Mouse (Mus musculus) limb, embryonic 13.5 days (tissue): ENCODE measurements around the gene Kctd20. TPM values are rescaled to one million over a fixed set of nuclear protein-coding genes. Genes with fewer than 3 reads are reported as not detected.

Experiments used
- ATAC-seq: fragments of 200-750 bp; cut with Nextera tagmentation; 2 replicates; pipeline ENCODE4 v1.8.0; 2017; ENCODE audit warnings: low read depth, moderate number of reproducible peaks, moderate TSS enrichment; ENCODE audit not compliant: low FRiP score
- H3K27ac ChIP-seq: fragments of 300-500 bp; sonication (generic); 2 replicates; pipeline ENCODE4 v1.5.1; 2015; ENCODE audit warnings: inconsistent platforms, mild to moderate bottlenecking, moderate library complexity
- H3K27me3 ChIP-seq: fragments of 300-500 bp; sonication (generic); 2 replicates; pipeline ENCODE4 v1.6.1; 2015; ENCODE audit warnings: mild to moderate bottlenecking, inconsistent platforms
- H3K36me3 ChIP-seq: fragments of 300-500 bp; sonication (generic); 2 replicates; pipeline ENCODE4 v1.6.1; 2015; ENCODE audit warnings: inconsistent platforms, mild to moderate bottlenecking, moderate library complexity
- H3K4me1 ChIP-seq: fragments of 300-500 bp; sonication (generic); 2 replicates; pipeline ENCODE4 v1.6.1; 2015; ENCODE audit warnings: inconsistent platforms
- H3K4me2 ChIP-seq: fragments of 300-500 bp; sonication (generic); replicated peaks from 2 replicates; pipeline ENCODE4 v1.6.1; 2015; ENCODE audit warnings: inconsistent platforms, mild to moderate bottlenecking, moderate library complexity
- H3K4me3 ChIP-seq: fragments of 300-500 bp; sonication (generic); 2 replicates; pipeline ENCODE4 v1.5.1; 2015; ENCODE audit warnings: moderate library complexity, mild to moderate bottlenecking, inconsistent platforms
- H3K9ac ChIP-seq: fragments of 300-500 bp; sonication (generic); 2 replicates; pipeline ENCODE4 v1.6.1; 2015; ENCODE audit warnings: mild to moderate bottlenecking, inconsistent platforms
- H3K9me3 ChIP-seq: fragments of 300-500 bp; sonication (generic); 2 replicates; pipeline ENCODE4 v1.6.1; 2016; ENCODE audit warnings: inconsistent platforms
- WGBS: fragments of 180-500 bp; shearing (Covaris S2); methylation state at CpG from one replicate; pipeline ENCODE4 v1.1.7; 2015; 5-methylcytosine and 5-hydroxymethylcytosine counted together
- polyA plus RNA-seq: library from polyadenylated mRNA; unstranded; fragments of >200 nt; fragmentation: Nextera tagmentation; extraction: Ambion mirVana; gene quantifications from 2 replicates; pipeline ENCODE4 v1.2.1, GENCODE M21; 2015

The Kctd20 gene
- polyA plus RNA-seq, 1 experiment from 2014 or later = 120 TPM

- Histone ChIP-seq H3K9ac (no peak overlapping the region), H3K9me3 (no peaks in the 10 kb centered on the region), H3K4me1 (peaks cover 4% of the 10 kb centered on the region; the same call in 1 of the 2 replicates), H3K27ac (no peak overlapping the region), H3K4me2 (no peak overlapping the region), H3K36me3 (no peaks in the 10 kb centered on the region), H3K27me3 (no peaks in the 10 kb centered on the region), H3K4me3 (no peak overlapping the region)
- no peak for ATAC-seq
- 80% methylated on average over 4 of the region's 4 CpGs for WGBS
Observed at GRCm38 (mm10) chr17:29016705-29017104, 65.0 kb downstream of the Kctd20 start.

GRCm38 (mm10) chr17:29018292-29018984, 66.7 kb downstream of the Kctd20 start:
- Histone ChIP-seq H3K36me3 (no peaks in the 10 kb centered on the region), H3K9me3 (no peaks in the 10 kb centered on the region), H3K27me3 (no peaks in the 10 kb centered on the region), H3K4me3 (no peak overlapping the region), H3K4me1 (peaks cover 4% of the 10 kb centered on the region), H3K27ac (no peak overlapping the region), H3K9ac (no peak overlapping the region), H3K4me2 (no peak overlapping the region)
- ATAC-seq = no peak
- WGBS = 36% methylated on average over 11 of the region's 11 CpGs

Other genes with a start within 250 kb of the Kctd20 start
- gene AC170998.1, start 225.9 kb upstream of the Kctd20 start, polyA plus RNA-seq = 3.2 and 3.7 TPM in 2 replicates
- 29.0 and 29.8 TPM in 2 replicates for gene Mapk13, start 182.7 kb upstream of the Kctd20 start, polyA plus RNA-seq
- 11.3 and 11.8 TPM in 2 replicates for gene Brpf3, start 150.9 kb upstream of the Kctd20 start, polyA plus RNA-seq
- gene Pnpla1, start 93.5 kb upstream of the Kctd20 start, polyA plus RNA-seq = 0.38 and 0.53 TPM in 2 replicates
- gene 4930539E08Rik, start 36.6 kb upstream of the Kctd20 start, polyA plus RNA-seq = 0.27 and 0.36 TPM in 2 replicates
- gene Pxt1, start 8.1 kb upstream of the Kctd20 start, polyA plus RNA-seq = not detected in 2 replicates
- gene Stk38, start 56.0 kb downstream of the Kctd20 start, polyA plus RNA-seq = 119 and 120 TPM in 2 replicates
- gene Srsf3, start 80.7 kb downstream of the Kctd20 start, polyA plus RNA-seq = 694 and 714 TPM in 2 replicates
- gene Cdkn1a, start 139.0 kb downstream of the Kctd20 start, polyA plus RNA-seq = 91.0 and 92.1 TPM in 2 replicates
- 0.34 and 0.80 TPM in 2 replicates for gene Rab44, start 162.2 kb downstream of the Kctd20 start, polyA plus RNA-seq